20 mouse cellular contexts compared by ENCODE assay signal in genomic region chr15:56027197-56027818, GRCm38 (mm10).
A peak's percentile ranks its signal among the peaks of the same experiment; 100 is the strongest.
DNase-seq lines count a peak whose midpoint lies in the region; ATAC-seq lines count a peak whose summit lies in the region.
"Had no signal": no experiment of that assay in that cellular context is flagged by ENCODE, and none has a peak within 500 bp of the region (broad histone marks: within the 10 kb centered on the region; RNA-seq: fewer than 3 reads in every experiment).

No protein-coding gene starts in this region.

- no peaks in the 10 kb centered on the region for H3K9me3 ChIP-seq in forebrain, embryonic 15.5 days
- no peaks in the 10 kb centered on the region for H3K9me3 ChIP-seq in forebrain, embryonic 11.5 days (ENCODE audit: control insufficient read depth, low read length)
- H3K9me3 ChIP-seq in neural tube, embryonic 11.5 days (ENCODE audit: control insufficient read depth, low read length) = no peaks in the 10 kb centered on the region
- H3K9me3 ChIP-seq: G1E; heart, embryonic 10.5 days; liver, embryonic 12.5 days; megakaryocyte, embryonic 14.5 days had no signal

- no peaks in the 10 kb centered on the region for H3K36me3 ChIP-seq in forebrain, embryonic 15.5 days
- no peaks in the 10 kb centered on the region for H3K36me3 ChIP-seq in forebrain, embryonic 11.5 days (ENCODE audit: control insufficient read depth, insufficient read depth, low read length)
- no peaks in the 10 kb centered on the region for H3K36me3 ChIP-seq in neural tube, embryonic 11.5 days (ENCODE audit: control insufficient read depth, insufficient read depth, low read length)
- H3K36me3 ChIP-seq: G1E; heart, embryonic 10.5 days; liver, embryonic 12.5 days had no signal

- H3K27ac ChIP-seq in forebrain, embryonic 15.5 days (replicated peaks) = no peak overlapping the region
- H3K27ac ChIP-seq in forebrain, embryonic 11.5 days (ENCODE audit: low read depth, low read length) = no peak overlapping the region
- H3K27ac ChIP-seq in neural tube, embryonic 11.5 days (ENCODE audit: low read depth, low read length) = no peak overlapping the region
- H3K27ac ChIP-seq: heart, embryonic 10.5 days; liver, embryonic 12.5 days had no signal

- H3K9ac ChIP-seq in forebrain, embryonic 15.5 days (replicated peaks) = no peak overlapping the region
- no peak overlapping the region for H3K9ac ChIP-seq in forebrain, embryonic 11.5 days (ENCODE audit: low read length)
- H3K9ac ChIP-seq in neural tube, embryonic 11.5 days (ENCODE audit: low read length) = no peak overlapping the region
- H3K9ac ChIP-seq: liver, embryonic 12.5 days had no signal

- H3K4me3 ChIP-seq in forebrain, embryonic 15.5 days = no peak overlapping the region
- H3K4me3 ChIP-seq in forebrain, embryonic 11.5 days (ENCODE audit: low read depth, low read length) = no peak overlapping the region
- no peak overlapping the region for H3K4me3 ChIP-seq in neural tube, embryonic 11.5 days (ENCODE audit: low read depth, low read length)
- H3K4me3 ChIP-seq: heart, embryonic 10.5 days; liver, embryonic 12.5 days; megakaryocyte, embryonic 14.5 days had no signal

- intact Hi-C loops in left cerebral cortex, postnatal 14 days (cut with DNase I) = no loop called here

- ATAC-seq in forebrain, embryonic 15.5 days (replicated peaks) = 0 out of 2 replicates have a peak, but pooled peaks have one; percentile 51
- ATAC-seq in forebrain, embryonic 11.5 days (replicated peaks; ENCODE audit: low FRiP score) = no peak
- peak; percentile 38 for ATAC-seq in neural tube, embryonic 11.5 days (ENCODE audit: insufficient read depth, low FRiP score, low TSS enrichment)
- ATAC-seq: liver, embryonic 12.5 days had no signal

- peaks cover 6% of the 10 kb centered on the region; the same call in 1 of the 2 replicates for H3K4me1 ChIP-seq in forebrain, embryonic 15.5 days
- no peaks in the 10 kb centered on the region for H3K4me1 ChIP-seq in forebrain, embryonic 11.5 days (replicated peaks; ENCODE audit: control insufficient read depth, insufficient read depth, low read length)
- H3K4me1 ChIP-seq in neural tube, embryonic 11.5 days (ENCODE audit: control insufficient read depth, insufficient read depth, low read length) = no peaks in the 10 kb centered on the region
- H3K4me1 ChIP-seq: heart, embryonic 10.5 days; liver, embryonic 12.5 days had no signal

- WGBS in forebrain, embryonic 15.5 days = 10% methylated on average over 5 of the region's 5 CpGs
- WGBS in forebrain, embryonic 11.5 days = 22% methylated on average over 5 of the region's 5 CpGs
- 16% methylated on average over 5 of the region's 5 CpGs for whole genome bisulfite sequencing in neural tube, embryonic 11.5 days

- H3K4me2 ChIP-seq in forebrain, embryonic 15.5 days (replicated peaks) = no peak overlapping the region
- no peak overlapping the region for H3K4me2 ChIP-seq in forebrain, embryonic 11.5 days (ENCODE audit: low read depth, low read length, severe bottlenecking)
- H3K4me2 ChIP-seq in neural tube, embryonic 11.5 days (ENCODE audit: low read depth) = no peak overlapping the region
- H3K4me2 ChIP-seq: liver, embryonic 12.5 days had no signal

- H3K27me3 ChIP-seq in forebrain, embryonic 15.5 days = no peaks in the 10 kb centered on the region
- no peaks in the 10 kb centered on the region for H3K27me3 ChIP-seq in forebrain, embryonic 11.5 days (ENCODE audit: control insufficient read depth, insufficient read depth, low read length)
- no peaks in the 10 kb centered on the region for H3K27me3 ChIP-seq in neural tube, embryonic 11.5 days (ENCODE audit: control insufficient read depth, insufficient read depth, low read length)
- H3K27me3 ChIP-seq: liver, embryonic 12.5 days; megakaryocyte, embryonic 14.5 days had no signal

- no peak for DNase-seq in forebrain, embryonic 11.5 days (ENCODE audit: low spot score)
- peak; percentile 27 for DNase-seq in neural tube, embryonic 11.5 days (ENCODE audit: low spot score)
- no peak for DNase-seq in neural tube, embryonic 10.5 days (ENCODE audit: extremely low spot score, low spot score)
- peak; percentile 28 for DNase-seq in embryo, embryonic 9.5 days (ENCODE audit: extremely low spot score)
- DNase-seq in mesoderm, embryonic 11.5 days (ENCODE audit: low read depth, low spot score) = peak; percentile 20
- DNase-seq in left cerebral cortex, postnatal 14 days (ENCODE audit: low spot score in 2 of 2) = no peak
- DNase-seq in layer of hippocampus, postnatal 14 days (ENCODE audit: low spot score in 2 of 2) = no peak
- DNase-seq: adrenal gland, postnatal 36 days; cerebellum, adult 8-10 months; gastrocnemius, postnatal 36 days; kidney, adult 8-10 months; kidney, postnatal 36 days; layer of hippocampus, adult 9-11 months; lung, adult 2 months; right cerebral cortex, adult 18-20 months had no signal

Comparison
In these comparisons a context has a peak if more than half of its experiments do, and no peak if none do; other contexts are left out.
1. DNase-seq: peak in neural tube, embryonic 11.5 days (single experiment), embryo, embryonic 9.5 days (single experiment) and mesoderm, embryonic 11.5 days (single experiment); none in forebrain, embryonic 11.5 days (single experiment), neural tube, embryonic 10.5 days (single experiment), left cerebral cortex, postnatal 14 days (0 of 2) and layer of hippocampus, postnatal 14 days (0 of 2).